Mouse (Mus musculus) liver, postnatal 0 days (tissue): ENCODE results near the gene Ndufaf7. TPM values are rescaled to one million over a fixed set of nuclear protein-coding genes. Genes with fewer than 3 reads are reported as not detected.

Experiments used
- ATAC-seq: fragments of 200-750 bp; cut with Nextera tagmentation; 2 replicates; pipeline ENCODE4 v1.8.0; 2017; ENCODE audit warnings: mild to moderate bottlenecking, moderate library complexity
- DNase-seq: peaks from one replicate; pipeline ENCODE4 v3.0.0-alpha.2; 2016
- H3K27ac ChIP-seq: fragments of 300-500 bp; sonication (generic); 2 replicates; pipeline ENCODE4 v1.5.1; 2014; ENCODE audit warnings: antibody characterized with exemption, moderate library complexity, mild to moderate bottlenecking, low read depth
- H3K27me3 ChIP-seq: fragments of 300-500 bp; sonication (generic); 2 replicates; pipeline ENCODE4 v1.6.1; 2014; ENCODE audit warnings: low read length, control low read depth, mixed read lengths; ENCODE audit not compliant: insufficient read depth
- H3K36me3 ChIP-seq: fragments of 300-500 bp; sonication (generic); replicated peaks from 2 replicates; pipeline ENCODE4 v1.6.1; 2014; ENCODE audit warnings: mild to moderate bottlenecking, control low read depth, low read length, moderate library complexity, mixed read lengths; ENCODE audit not compliant: insufficient read depth
- H3K4me1 ChIP-seq: fragments of 300-500 bp; sonication (generic); 2 replicates; pipeline ENCODE4 v1.6.1; 2014; ENCODE audit warnings: antibody characterized with exemption, mild to moderate bottlenecking, control low read depth; ENCODE audit not compliant: insufficient read depth
- H3K4me2 ChIP-seq: fragments of 300-500 bp; sonication (generic); 2 replicates; pipeline ENCODE4 v1.6.1; 2014; ENCODE audit warnings: low read depth, mild to moderate bottlenecking, low read length, moderate library complexity, mixed read lengths
- H3K4me3 ChIP-seq: fragments of 300-500 bp; sonication (generic); 2 replicates; pipeline ENCODE4 v1.5.1; 2014; ENCODE audit warnings: low read depth, low read length
- H3K9ac ChIP-seq: fragments of 300-500 bp; sonication (generic); replicated peaks from 2 replicates; pipeline ENCODE4 v1.6.1; 2014; ENCODE audit warnings: mild to moderate bottlenecking, moderate library complexity
- H3K9me3 ChIP-seq: fragments of 300-500 bp; sonication (generic); 2 replicates; pipeline ENCODE4 v1.6.1; 2016; ENCODE audit warnings: mild to moderate bottlenecking, control low read depth, low read length, mixed read lengths
- CTCF ChIP-seq: sonication (generic); IDR thresholded peaks from 2 replicates; pipeline ENCODE4 v1.5.1; 2016; ENCODE audit warnings: antibody characterized with exemption, low read depth
- EP300 ChIP-seq: IDR thresholded peaks from 2 replicates; pipeline ENCODE4 v1.6.1; 2016; ENCODE audit warnings: antibody characterized with exemption, low read depth, mild to moderate bottlenecking
- WGBS: fragments of 180-500 bp; shearing (Covaris S2); extraction: QIAGEN DNeasy Blood & Tissue Kit; methylation state at CpG from one replicate; pipeline ENCODE4 v1.1.7; 2014; ENCODE audit not compliant: insufficient replicate concordance; 5-methylcytosine and 5-hydroxymethylcytosine counted together
- polyA plus RNA-seq: library from polyadenylated mRNA; unstranded; fragments of >200 nt; fragmentation: Nextera tagmentation; extraction: Ambion mirVana; gene quantifications from 2 replicates; pipeline ENCODE4 v1.2.1, GENCODE M21; 2015

Gene Ndufaf7
- polyA plus RNA-seq, 1 experiment from 2014 or later: 22.2 TPM

- Histone ChIP-seq H3K9ac (no peak overlapping the region), H3K4me1 (peaks cover 12% of the 10 kb centered on the region), H3K27me3 (no peaks in the 10 kb centered on the region), H3K4me2 (no peak overlapping the region), H3K4me3 (no peak overlapping the region), H3K36me3 (no peaks in the 10 kb centered on the region), H3K9me3 (no peaks in the 10 kb centered on the region), H3K27ac (peak overlapping the region; percentile 36; the same call in 1 of the 2 replicates)
- no peak for TF ChIP-seq EP300
- TF ChIP-seq CTCF: no peak
- DNase-seq (no peak), ATAC-seq (no peak)
- 85% methylated on average over 8 of the region's 8 CpGs for WGBS
These were observed 57.4 kb downstream of the Ndufaf7 start for GRCm38 (mm10) chr17:78994382-78994781.

- no peak for ATAC-seq
- Histone ChIP-seq H3K27ac (peak overlapping the region; percentile 55), H3K9me3 (no peaks in the 10 kb centered on the region), H3K4me1 (peaks cover 16% of the 10 kb centered on the region), H3K4me3 (no peak overlapping the region), H3K9ac (no peak overlapping the region), H3K4me2 (no peak overlapping the region), H3K36me3 (no peaks in the 10 kb centered on the region), H3K27me3 (no peaks in the 10 kb centered on the region)
- 51% methylated on average over 9 of the region's 9 CpGs for WGBS
- no peak for DNase-seq
- TF ChIP-seq EP300: no peak
- TF ChIP-seq CTCF: no peak
These were observed 58.2 kb downstream of the Ndufaf7 start for GRCm38 (mm10) chr17:78994931-78995820.

Other genes with a start within 250 kb of the Ndufaf7 start
- gene Strn, start 199.9 kb upstream of the Ndufaf7 start, polyA plus RNA-seq: 1.2 and 1.7 TPM in 2 replicates
- gene Heatr5b, start 101.8 kb upstream of the Ndufaf7 start, polyA plus RNA-seq: 2.3 and 2.5 TPM in 2 replicates
- gene Gpatch11, start 101.6 kb upstream of the Ndufaf7 start, polyA plus RNA-seq: 13.9 and 15.8 TPM in 2 replicates
- 7.4 and 8.4 TPM in 2 replicates for gene Eif2ak2, start 54.6 kb upstream of the Ndufaf7 start, polyA plus RNA-seq
- 0.07 and 0.08 TPM in 2 replicates for gene Sult6b1, start 30.1 kb upstream of the Ndufaf7 start, polyA plus RNA-seq
- 57.0 and 59.5 TPM in 2 replicates for gene Cebpzos, start 20.6 kb upstream of the Ndufaf7 start, polyA plus RNA-seq
- 32.1 and 34.6 TPM in 2 replicates for gene Cebpz, start 70 bp upstream of the Ndufaf7 start, polyA plus RNA-seq
- gene Prkd3, start 83.7 kb downstream of the Ndufaf7 start, polyA plus RNA-seq: 14.6 and 17.0 TPM in 2 replicates
- gene Qpct, start 114.8 kb downstream of the Ndufaf7 start, polyA plus RNA-seq: 53.2 and 53.8 TPM in 2 replicates